Mouse (Mus musculus) lung, adult 2 months (tissue): ENCODE measurements around the gene Pdhx.

Experiments
- CTCF ChIP-seq: fragments of 200-500 bp; IDR thresholded peaks from 2 replicates; pipeline ENCODE4 v1.5.1; 2011; ENCODE audit warnings: mild to moderate bottlenecking, low read length, control low read depth; ENCODE audit not compliant: insufficient read depth
- POLR2A ChIP-seq: fragments of 200-500 bp; IDR thresholded peaks from 2 replicates; pipeline ENCODE4 v1.6.1; 2011; ENCODE audit warnings: low read depth, mild to moderate bottlenecking, control low read depth, low read length, borderline replicate concordance; ENCODE audit errors: extremely low read depth

- TF ChIP-seq POLR2A (no peak), CTCF (no peak)
These were observed 86.9 kb downstream of the Pdhx start for GRCm38 (mm10) chr2:102986424-102986823.
